Mouse (Mus musculus) left cerebral cortex, adult 18-20 months (tissue): ENCODE results near the gene Rab15. TPM values are rescaled to one million over a fixed set of nuclear protein-coding genes. Genes with fewer than 3 reads are reported as not detected.

Source experiments
- DNase-seq, 2 experiments: peaks; one replicate each; pipeline ENCODE4 v3.0.0; 2021 to 2022; ENCODE audit warnings: low spot score in 2 of 2, mixed read lengths in 1 of 2
- total RNA-seq, 2 experiments: library from RNA; stranded (reverse); gene quantifications; 2 replicates each; pipeline ENCODE4 v1.2.3; 2021

The Rab15 gene
- total RNA-seq, 2 experiments from 2014 or later, result 245 to 266 TPM

DNA sequence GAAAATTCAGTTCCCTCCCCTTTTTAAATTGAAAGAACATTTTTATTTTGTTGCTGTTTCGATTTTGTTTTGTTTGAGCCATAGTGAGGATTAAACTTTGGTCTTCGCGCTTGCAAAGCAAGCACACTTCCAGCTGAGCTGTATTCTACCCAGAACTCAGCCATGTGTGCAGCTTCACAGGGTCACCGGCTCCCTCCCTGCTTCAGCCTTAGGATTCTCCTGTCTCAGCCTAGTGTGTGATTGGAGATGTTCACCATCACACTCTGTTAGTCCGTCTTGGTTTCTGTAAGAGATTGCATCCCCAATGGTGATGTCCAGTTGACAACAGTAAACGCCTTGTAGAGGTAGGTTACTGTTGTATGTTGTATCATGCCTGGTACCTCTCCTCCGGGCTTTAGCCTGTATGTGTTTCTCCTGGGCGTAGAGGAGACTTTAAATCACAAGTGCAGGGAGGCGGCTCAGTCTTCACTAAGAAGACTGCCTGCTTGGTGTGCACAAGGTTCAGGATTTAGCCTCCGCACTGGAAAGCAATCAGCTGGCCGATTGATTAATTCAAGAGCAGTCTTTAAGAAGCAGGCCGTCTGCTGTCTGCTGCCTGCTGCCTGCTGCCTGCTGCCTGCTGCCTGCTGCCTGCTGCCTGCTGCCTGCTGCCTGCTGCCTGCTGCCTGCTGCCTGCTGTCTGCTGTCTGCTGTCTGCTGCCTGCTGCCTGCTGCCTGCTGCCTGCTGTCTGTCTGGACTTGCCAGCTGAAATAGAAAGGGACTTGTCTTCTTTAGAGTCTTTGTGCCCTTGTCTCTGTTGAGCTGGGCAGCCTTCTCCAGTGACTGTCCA, 41.9 kb downstream of the Rab15 start:
- DNase-seq, result no peak

- no peak for DNase-seq
Measured at GRCm38 (mm10) chr12:76779951-76780350, 42.8 kb downstream of the Rab15 start.

- DNase-seq, result no peak
Measured at GRCm38 (mm10) chr12:76778305-76779083, 44.2 kb downstream of the Rab15 start.

DNA sequence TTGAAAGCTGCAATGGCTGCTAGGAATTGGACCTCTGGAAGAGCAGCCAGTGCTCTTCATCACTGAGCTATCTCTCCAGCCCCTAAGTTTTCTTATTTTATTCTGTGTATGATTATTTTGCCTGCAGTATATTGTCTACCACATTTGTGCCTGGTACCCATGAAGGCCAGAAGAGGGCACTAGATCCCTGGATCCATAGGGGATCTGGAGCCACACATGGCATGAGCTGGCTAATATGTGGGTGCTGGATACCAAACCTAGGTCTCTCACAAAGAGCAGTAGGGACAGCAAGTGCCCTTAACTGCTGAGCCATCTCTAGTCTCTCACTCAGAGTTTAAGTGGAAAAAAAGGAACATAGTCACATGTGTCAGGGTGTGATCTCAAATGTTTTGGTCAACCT, 44.9 kb downstream of the Rab15 start:
- no peak for DNase-seq

DNA sequence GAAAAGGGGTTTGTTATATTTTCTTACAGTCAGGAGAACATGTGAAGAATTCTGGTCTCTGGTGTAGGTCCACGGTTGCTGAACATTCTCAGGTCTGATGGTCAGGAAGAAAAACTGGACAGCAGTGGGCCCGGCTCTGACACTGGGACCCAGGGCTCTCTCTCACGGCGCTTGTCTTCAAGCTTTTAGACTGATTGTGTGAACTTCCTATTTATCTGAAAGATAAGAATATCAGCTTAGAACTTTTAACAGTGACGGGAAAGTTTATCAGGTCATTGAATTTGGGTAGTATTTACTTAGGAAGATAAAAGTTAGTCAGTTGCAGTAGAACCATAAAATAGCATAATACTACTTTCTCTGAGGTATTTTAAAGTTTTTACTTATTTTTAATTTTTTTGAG, 45.8 kb downstream of the Rab15 start:
- no peak for DNase-seq

DNA sequence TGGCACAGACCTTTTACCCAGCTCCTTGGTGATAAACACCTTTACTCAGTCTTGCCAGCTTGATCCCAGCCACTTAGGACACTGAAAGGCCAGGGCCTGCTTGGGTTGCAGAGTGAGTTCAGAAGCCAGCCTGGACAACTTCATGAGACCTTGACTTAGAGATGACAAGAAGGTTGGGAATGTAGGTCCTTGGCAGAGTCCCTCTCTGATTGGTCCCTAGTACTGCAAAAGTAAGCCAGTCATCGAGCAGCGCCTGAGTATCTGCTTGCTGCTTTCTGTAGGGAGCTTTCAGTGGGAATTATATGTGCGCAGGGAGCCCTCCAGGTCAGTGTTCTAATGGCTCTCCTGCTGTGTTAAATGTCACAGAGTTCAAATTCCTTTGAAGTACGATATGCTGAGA, 47.6 kb downstream of the Rab15 start:
- DNase-seq, result no peak

GRCm38 (mm10) chr12:76774652-76775051, 48.1 kb downstream of the Rab15 start:
- DNase-seq, result no peak

- no peak for DNase-seq
Measured at GRCm38 (mm10) chr12:76771540-76771939, 51.2 kb downstream of the Rab15 start.

DNA sequence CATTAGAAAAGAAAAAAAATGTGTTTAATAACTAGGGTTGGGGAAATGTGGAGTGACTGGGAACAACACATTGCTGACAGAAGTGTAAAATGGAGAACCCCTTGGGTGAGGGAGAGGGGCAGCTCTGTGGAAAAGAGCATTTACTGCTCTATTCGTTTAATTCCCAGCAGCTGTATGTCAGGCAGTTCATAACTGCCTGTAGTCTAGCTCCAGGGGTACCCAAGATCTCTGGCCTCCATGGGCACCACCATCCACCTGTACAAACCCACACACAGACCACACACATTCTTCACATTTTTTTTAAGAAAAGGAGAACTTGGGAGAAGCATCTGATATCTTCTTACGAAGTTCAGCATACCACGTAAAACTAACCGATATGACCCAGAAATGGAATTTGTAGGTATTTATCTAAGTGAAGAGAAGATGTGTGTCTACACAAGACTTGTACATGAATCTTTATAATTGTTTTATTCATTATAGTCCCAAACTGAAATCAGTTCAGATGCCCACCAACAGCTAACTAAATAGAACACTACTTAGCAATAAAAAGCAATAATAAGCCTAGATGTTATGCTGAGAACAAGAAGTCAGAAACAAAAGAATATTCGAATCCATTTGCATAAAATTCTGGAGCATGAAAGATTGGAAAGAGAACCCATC, 51.7 kb downstream of the Rab15 start:
- DNase-seq, result no peak

GRCm38 (mm10) chr12:76765901-76766630, 56.6 kb downstream of the Rab15 start:
- DNase-seq, result peak; percentile 20 to 29

DNA sequence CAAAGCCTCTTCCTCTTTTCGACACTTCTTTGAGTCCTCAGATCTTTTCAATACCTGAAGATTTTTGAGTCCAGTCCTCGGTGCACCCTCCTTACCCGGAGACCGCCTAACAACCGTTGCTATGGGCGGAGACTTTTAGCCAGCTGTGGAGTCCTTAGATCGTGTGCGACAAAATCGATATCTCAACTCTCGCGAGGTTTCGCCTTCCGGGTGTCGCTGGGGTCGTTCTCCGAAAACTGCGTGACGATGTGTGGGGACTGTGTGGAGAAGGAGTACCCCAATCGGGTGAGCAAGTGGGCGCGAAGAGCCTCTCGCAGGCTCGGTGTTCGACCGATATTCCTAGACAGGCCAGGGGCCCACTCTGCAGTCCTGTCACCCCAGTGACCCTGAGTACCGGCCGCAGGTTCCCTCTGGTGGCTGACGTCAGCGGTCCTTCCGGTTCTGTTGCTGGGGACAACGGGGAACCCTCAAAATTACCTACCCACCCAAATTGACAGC, 57.3 kb downstream of the Rab15 start, which contains the start of the genes Churc1 and Fntb:
TSS of gene Churc1 (plus strand) at position 185 of the 498 bp plus-strand sequence.
TSS of gene Fntb (plus strand) at position 236 of the 498 bp plus-strand sequence.
- peak; percentile 86 to 87 for DNase-seq

DNA sequence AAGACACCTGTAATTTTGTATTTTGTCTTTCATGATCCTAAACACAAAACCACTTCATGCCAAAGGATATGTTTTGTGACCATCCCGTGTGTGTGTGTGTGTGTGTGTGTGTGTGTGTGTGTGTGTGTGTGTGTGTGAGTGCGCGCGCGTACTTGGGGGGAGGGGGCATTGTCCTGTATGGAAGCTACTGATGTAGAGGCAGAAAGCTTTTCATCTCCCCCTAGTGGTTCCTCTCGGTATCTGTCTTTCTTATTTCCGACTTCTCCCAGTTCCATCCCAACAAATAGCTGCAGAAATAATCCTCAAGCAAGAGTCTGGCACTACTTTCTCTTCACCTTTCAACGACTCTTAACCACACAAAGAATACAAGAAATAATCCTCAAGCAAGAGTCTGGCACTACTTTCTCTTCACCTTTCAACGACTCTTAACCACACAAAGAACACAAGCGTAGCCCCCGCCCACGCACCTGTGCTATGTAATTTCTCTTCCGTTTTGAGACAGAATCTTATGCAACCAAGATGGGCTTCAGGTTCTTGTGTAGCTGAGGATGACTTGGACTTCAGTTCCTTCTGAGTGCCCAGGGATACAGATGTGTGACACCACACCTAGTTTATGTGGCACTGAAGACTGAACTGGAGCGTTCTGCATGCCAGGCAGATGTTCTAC, 69.9 kb downstream of the Rab15 start:
- DNase-seq, result peak; percentile 45 to 64

GRCm38 (mm10) chr12:76750866-76751459, 71.7 kb downstream of the Rab15 start:
- DNase-seq, result no peak

Other genes starting within 250 kb of the Rab15 start
- gene Sptb, start 112.4 kb downstream of the Rab15 start, total RNA-seq, result 100 to 1,000 TPM in 1 of 2 experiments, 10 to 100 TPM in 1; 93.9 to 100 TPM
- gene Churc1, start 57.4 kb downstream of the Rab15 start, total RNA-seq, result 10 to 100 TPM; 35.8 TPM
- 10 to 100 TPM; 26.9 to 28.4 TPM for gene Fntb, start 57.3 kb downstream of the Rab15 start, total RNA-seq
- under 1 TPM; 0.35 to 0.37 TPM for gene Gpx2, start 27.4 kb downstream of the Rab15 start, total RNA-seq
- 10 to 100 TPM; 78.0 to 79.7 TPM for gene Max, start 139.3 kb upstream of the Rab15 start, total RNA-seq